Mouse (Mus musculus) midbrain, embryonic 15.5 days (tissue): ENCODE measurements around the gene Mrgprh. TPM values are rescaled to one million over a fixed set of nuclear protein-coding genes. Genes with fewer than 3 reads are reported as not detected.

Source experiments
- ATAC-seq: fragments of 200-750 bp; cut with Nextera tagmentation; replicated peaks from 2 replicates; pipeline ENCODE4 v1.8.0; 2017; ENCODE audit warnings: moderate TSS enrichment
- H3K27ac ChIP-seq: fragments of 300-500 bp; sonication (generic); 2 replicates; pipeline ENCODE4 v1.5.1; 2015; ENCODE audit warnings: mild to moderate bottlenecking, inconsistent platforms
- H3K27me3 ChIP-seq: fragments of 300-500 bp; sonication (generic); replicated peaks from 2 replicates; pipeline ENCODE4 v1.6.1; 2015; ENCODE audit warnings: inconsistent platforms
- H3K36me3 ChIP-seq: fragments of 300-500 bp; sonication (generic); replicated peaks from 2 replicates; pipeline ENCODE4 v1.6.1; 2015; ENCODE audit warnings: inconsistent platforms
- H3K4me1 ChIP-seq: fragments of 300-500 bp; sonication (generic); 2 replicates; pipeline ENCODE4 v1.6.1; 2015; ENCODE audit warnings: inconsistent platforms
- H3K4me2 ChIP-seq: fragments of 300-500 bp; sonication (generic); 2 replicates; pipeline ENCODE4 v1.6.1; 2015; ENCODE audit warnings: inconsistent platforms, mild to moderate bottlenecking, moderate library complexity
- H3K4me3 ChIP-seq: fragments of 300-500 bp; sonication (generic); 2 replicates; pipeline ENCODE4 v1.5.1; 2015; ENCODE audit warnings: mild to moderate bottlenecking, inconsistent platforms
- H3K9ac ChIP-seq: fragments of 300-500 bp; sonication (generic); 2 replicates; pipeline ENCODE4 v1.6.1; 2015; ENCODE audit warnings: mild to moderate bottlenecking, inconsistent platforms
- H3K9me3 ChIP-seq: fragments of 300-500 bp; sonication (generic); 2 replicates; pipeline ENCODE4 v1.6.1; 2016; ENCODE audit warnings: inconsistent platforms
- WGBS: fragments of 180-500 bp; shearing (Covaris S2); methylation state at CpG from one replicate; pipeline ENCODE4 v1.1.7; 2015; ENCODE audit warnings: mixed read lengths; 5-methylcytosine and 5-hydroxymethylcytosine counted together
- polyA plus RNA-seq: library from polyadenylated mRNA; unstranded; fragments of >200 nt; fragmentation: Nextera tagmentation; extraction: Ambion mirVana; gene quantifications from 2 replicates; pipeline ENCODE4 v1.2.1, GENCODE M21; 2015

Gene Mrgprh
- not detected in 2 replicates for polyA plus RNA-seq

DNA sequence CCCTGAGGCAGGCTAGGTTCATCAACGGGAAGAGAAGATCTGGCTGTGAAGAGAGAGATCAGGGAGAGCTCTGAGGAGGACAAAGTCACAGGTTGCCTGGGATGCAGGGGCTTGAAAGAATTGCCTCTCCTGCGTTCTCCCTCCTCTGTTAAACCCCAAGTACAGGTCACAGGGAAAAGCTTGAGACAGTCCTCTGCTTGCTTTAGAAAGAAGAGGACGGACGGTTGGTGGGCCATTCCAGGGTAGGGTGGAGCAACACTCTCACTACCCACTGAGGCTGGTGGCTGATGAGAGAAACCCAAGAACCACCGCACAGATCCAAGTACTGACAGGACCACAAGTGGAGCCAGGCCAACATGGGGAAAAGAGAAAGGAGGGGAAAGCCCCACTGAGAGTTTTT, at the start of gene Mrgprh:
Gene Mrgprh, plus strand, starts transcription at position 301 of the 400 bp plus-strand sequence.
- Histone ChIP-seq H3K4me1 (0 out of 2 replicates have a peak, but pooled peaks cover 4% of the 10 kb centered on the region), H3K36me3 (no peaks in the 10 kb centered on the region), H3K9ac (no peak within 1 kb of the TSS), H3K27me3 (no peaks in the 10 kb centered on the region), H3K27ac (no peak within 1 kb of the TSS), H3K9me3 (no peaks in the 10 kb centered on the region), H3K4me2 (no peak within 1 kb of the TSS), H3K4me3 (no peak within 1 kb of the TSS)
- ATAC-seq: no peak
- 83% methylated on average over 5 of the region's 5 CpGs for WGBS

DNA sequence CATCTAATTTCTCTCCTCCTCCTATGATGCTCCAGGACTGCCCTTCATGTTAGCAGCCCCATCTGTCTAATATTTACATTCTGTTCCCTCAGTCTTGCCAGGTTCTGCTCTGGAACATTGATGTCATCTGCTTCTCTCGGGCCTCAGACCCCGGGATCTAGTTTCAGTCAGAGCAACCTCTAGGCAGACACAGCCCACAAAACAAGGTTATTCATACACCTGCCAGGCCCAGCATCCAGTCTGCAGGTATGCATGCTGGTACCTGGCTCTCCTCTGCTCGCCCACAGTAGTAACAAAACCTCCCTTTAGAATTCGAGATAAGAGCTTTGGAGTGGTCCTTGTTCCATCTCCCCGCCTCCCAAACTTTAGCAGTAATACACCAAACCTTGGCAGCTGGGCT, 45.5 kb upstream of the Mrgprh start:
- ATAC-seq: no peak
- Histone ChIP-seq H3K4me3 (no peak overlapping the region), H3K27ac (no peak overlapping the region), H3K4me1 (no peaks in the 10 kb centered on the region), H3K9ac (no peak overlapping the region), H3K27me3 (no peaks in the 10 kb centered on the region), H3K36me3 (no peaks in the 10 kb centered on the region), H3K9me3 (no peaks in the 10 kb centered on the region), H3K4me2 (no peak overlapping the region)
- WGBS: 79% methylated on average over 5 of the region's 5 CpGs

DNA sequence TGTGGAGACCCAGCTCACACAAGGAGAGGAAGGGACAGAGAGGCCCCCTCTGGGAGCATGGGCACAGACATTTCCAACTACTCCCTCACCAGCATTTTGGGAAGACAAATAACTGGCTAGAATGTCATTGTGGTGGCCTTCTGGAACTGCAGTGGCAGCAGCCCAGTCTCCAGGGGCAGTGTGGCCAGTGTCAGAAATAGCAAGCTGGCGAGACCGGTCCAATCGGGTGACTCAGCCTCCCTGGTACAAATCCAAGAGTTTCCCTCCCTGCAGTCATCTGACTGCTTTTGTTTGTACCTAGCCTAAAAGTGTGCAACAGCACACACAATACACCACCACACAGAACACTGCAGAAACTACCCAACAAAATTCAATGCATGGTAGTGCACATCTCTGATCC, 43.6 kb upstream of the Mrgprh start:
- Histone ChIP-seq H3K4me3 (no peak overlapping the region), H3K27ac (no peak overlapping the region), H3K9me3 (no peaks in the 10 kb centered on the region), H3K27me3 (no peaks in the 10 kb centered on the region), H3K9ac (no peak overlapping the region), H3K4me1 (no peaks in the 10 kb centered on the region), H3K4me2 (no peak overlapping the region), H3K36me3 (no peaks in the 10 kb centered on the region)
- 85% methylated on average over 3 of the region's 3 CpGs for WGBS
- ATAC-seq: no peak

DNA sequence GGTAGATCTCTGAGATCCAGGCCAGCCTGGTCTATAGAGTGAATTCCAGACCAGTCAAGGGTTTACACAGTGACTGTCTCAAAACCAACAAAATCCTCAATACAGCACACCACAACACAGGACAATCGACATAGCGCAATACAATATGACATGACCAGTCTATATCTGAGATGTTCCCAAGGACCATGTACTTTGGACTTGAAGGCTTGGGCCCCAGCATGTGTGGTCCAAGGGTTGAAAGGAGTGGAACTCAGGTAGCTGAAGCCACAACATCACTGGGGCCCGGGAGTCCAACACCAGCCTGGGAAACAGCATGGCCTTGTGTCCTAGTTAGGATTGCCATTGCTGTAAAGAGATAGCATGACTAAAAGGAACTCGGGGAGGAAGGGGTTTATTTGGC, 43.2 kb upstream of the Mrgprh start:
- no peak overlapping the region for H3K4me3 ChIP-seq
- H3K4me2 ChIP-seq: no peak overlapping the region
- H3K4me1 ChIP-seq: no peaks in the 10 kb centered on the region
- no peaks in the 10 kb centered on the region for H3K9me3 ChIP-seq
- no peak overlapping the region for H3K9ac ChIP-seq
- no peak for ATAC-seq
- WGBS: 92% methylated on average over 4 of the region's 4 CpGs
- H3K27ac ChIP-seq: no peak overlapping the region
- H3K27me3 ChIP-seq: no peaks in the 10 kb centered on the region
- H3K36me3 ChIP-seq: no peaks in the 10 kb centered on the region

DNA sequence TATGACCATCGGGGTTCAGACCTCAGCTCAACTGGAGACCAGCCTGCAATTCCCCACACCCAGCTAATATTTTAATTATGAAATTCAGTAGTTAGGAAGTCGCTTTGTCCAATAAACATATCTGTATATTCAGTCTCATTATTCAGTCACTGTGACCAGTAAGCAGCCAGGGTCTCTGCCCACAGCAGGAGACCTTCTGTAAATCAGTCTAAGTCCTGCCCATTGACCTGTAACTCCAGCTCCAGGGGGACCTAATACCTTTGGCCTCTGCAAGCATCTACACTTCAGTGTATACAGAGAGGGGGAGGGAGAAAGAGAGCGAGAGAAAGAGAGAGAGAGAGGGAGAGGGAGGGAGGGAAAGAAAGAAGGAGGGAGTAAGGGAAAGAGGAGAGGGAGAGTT, 41.5 kb upstream of the Mrgprh start:
- 78% methylated on average over 3 of the region's 3 CpGs for WGBS
- Histone ChIP-seq H3K4me3 (no peak overlapping the region), H3K27me3 (no peaks in the 10 kb centered on the region), H3K9me3 (no peaks in the 10 kb centered on the region), H3K4me2 (no peak overlapping the region), H3K9ac (no peak overlapping the region), H3K27ac (no peak overlapping the region), H3K4me1 (no peaks in the 10 kb centered on the region), H3K36me3 (no peaks in the 10 kb centered on the region)
- ATAC-seq: no peak

DNA sequence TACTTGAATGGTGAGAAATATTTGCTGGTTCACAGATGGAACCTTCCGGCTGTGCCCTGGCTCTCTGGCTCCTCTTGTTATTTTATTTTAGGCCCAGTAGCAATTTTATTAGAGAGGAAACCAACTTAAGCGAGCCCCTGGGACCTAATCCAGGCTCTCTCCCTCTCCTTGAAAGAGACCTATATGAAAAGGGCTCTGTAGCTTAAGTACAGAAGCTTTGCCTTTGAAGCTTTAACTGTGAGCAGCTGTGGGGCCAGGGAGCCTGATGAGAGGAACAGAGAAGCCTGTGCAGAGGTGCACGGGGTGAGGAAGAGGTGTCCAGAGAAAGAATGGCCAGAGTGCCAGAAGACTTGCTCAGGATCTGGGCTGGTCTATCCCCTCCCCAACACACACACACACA, 41.0 kb upstream of the Mrgprh start:
- H3K4me2 ChIP-seq: no peak overlapping the region
- no peaks in the 10 kb centered on the region for H3K27me3 ChIP-seq
- no peaks in the 10 kb centered on the region for H3K36me3 ChIP-seq
- no peak overlapping the region for H3K27ac ChIP-seq
- no peak overlapping the region for H3K9ac ChIP-seq
- no peak overlapping the region for H3K4me3 ChIP-seq
- 48% methylated on average over 3 of the region's 3 CpGs for WGBS
- H3K9me3 ChIP-seq: no peaks in the 10 kb centered on the region
- no peak for ATAC-seq
- no peaks in the 10 kb centered on the region for H3K4me1 ChIP-seq

DNA sequence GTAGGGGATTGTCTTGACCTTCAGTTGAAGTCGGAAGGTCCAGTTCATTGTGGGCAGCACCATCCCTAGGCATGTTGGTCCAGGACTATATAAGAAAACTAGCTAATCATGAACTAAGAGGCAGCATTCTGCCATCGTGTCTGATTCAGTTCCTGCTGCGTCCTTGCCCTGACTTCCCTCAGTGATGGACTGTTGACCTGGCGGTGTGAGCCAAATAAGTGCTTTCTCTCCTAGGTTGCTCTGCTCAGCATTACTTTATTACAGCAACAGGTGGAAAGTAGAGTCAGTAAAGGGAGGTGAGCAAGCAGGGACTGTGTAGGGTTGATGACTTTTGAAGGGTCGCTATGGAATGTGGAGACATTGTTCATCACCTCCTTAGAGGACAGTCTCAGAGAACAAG, 40.1 kb upstream of the Mrgprh start:
- H3K4me3 ChIP-seq: no peak overlapping the region
- no peak overlapping the region for H3K4me2 ChIP-seq
- no peaks in the 10 kb centered on the region for H3K4me1 ChIP-seq
- H3K27me3 ChIP-seq: no peaks in the 10 kb centered on the region
- H3K9ac ChIP-seq: no peak overlapping the region
- no peak for ATAC-seq
- no peak overlapping the region for H3K27ac ChIP-seq
- H3K36me3 ChIP-seq: no peaks in the 10 kb centered on the region
- no peaks in the 10 kb centered on the region for H3K9me3 ChIP-seq
- WGBS: 92% methylated on average over 5 of the region's 5 CpGs

DNA sequence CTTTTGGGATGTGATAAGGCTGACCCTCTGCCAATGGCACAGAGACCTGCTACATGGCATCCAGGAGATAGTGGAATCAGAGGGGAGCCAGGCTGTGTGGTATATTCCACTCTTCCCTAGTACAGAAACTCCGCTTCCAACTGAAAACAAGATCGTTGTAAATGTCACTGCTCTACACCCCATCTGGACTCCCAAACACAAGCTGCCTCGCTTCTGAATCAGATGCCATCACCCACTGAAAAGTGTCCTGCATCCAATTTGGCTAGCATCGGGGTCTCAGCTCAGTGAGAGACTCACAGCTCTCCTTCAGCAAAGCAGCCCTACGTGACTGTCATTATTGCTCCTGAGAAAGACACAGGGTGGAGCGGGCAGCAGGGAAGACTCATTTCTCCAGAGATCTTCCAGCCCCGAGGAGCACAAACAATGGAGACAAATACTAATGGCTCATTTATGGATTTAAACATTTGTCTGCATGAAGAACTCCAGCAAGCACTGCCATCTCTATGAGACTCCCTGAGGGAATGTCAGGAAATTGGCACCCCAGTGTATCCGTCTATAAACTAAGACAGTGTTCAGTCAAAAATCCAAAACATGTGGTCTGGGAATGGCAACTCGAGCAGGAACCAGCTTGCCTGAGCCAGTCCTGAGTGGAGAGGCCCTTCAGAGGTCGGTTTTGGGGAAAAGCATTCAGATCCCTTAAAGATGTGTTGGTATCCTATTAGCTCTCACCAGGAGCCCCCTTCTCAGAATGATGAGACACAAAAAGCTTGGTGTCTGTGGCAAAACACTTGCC, 36.2 kb upstream of the Mrgprh start:
- H3K36me3 ChIP-seq: no peaks in the 10 kb centered on the region
- H3K27me3 ChIP-seq: no peaks in the 10 kb centered on the region
- no peak overlapping the region for H3K4me3 ChIP-seq
- WGBS: 69% methylated on average over 10 of the region's 10 CpGs
- no peak for ATAC-seq
- no peaks in the 10 kb centered on the region for H3K4me1 ChIP-seq
- no peak overlapping the region for H3K27ac ChIP-seq
- no peak overlapping the region for H3K9ac ChIP-seq
- H3K9me3 ChIP-seq: no peaks in the 10 kb centered on the region
- no peak overlapping the region for H3K4me2 ChIP-seq

DNA sequence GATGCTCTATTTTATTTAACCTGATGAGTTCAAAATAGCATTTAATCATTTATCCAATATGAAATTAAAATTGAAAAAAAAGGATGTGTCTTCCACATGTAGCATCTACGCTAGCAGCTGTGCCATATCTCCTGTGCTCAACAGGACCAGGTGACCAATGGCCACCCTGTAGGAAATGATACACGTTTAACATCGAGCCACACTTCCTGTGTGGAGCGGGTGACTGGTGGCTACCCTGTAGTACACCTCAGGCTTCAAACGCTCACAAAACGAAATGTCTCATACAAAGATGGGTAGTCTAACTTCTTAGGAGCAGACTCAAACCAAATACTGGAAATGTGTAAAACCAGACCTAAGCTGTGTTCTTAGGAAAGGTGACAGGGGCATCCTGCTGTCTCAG, 32.0 kb upstream of the Mrgprh start:
- WGBS: 88% methylated on average over 6 of the region's 6 CpGs
- Histone ChIP-seq H3K9me3 (no peaks in the 10 kb centered on the region), H3K4me3 (no peak overlapping the region), H3K4me2 (no peak overlapping the region), H3K4me1 (no peaks in the 10 kb centered on the region), H3K27ac (no peak overlapping the region), H3K27me3 (no peaks in the 10 kb centered on the region), H3K9ac (no peak overlapping the region), H3K36me3 (no peaks in the 10 kb centered on the region)
- ATAC-seq: no peak

DNA sequence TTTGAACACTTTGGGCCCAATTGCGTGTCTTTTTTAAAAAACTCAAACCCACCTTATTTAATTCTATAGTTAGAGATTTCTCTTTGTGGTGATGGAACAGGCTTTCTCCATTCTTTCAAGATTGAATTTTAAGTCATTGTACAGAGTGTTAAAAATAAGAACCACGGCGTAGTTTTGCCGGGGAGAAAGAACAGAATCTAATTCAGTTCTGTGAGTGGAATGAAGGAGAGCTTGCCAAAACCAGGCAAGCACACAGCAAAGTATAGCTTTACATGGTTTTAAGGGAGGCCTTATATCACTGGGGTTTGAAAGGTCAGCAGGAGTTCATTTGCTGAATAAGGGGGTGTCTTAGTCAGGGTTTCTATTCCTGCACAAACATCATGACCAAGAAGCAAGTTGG, 31.3 kb upstream of the Mrgprh start:
- 93% methylated on average over 4 of the region's 4 CpGs for WGBS
- H3K4me2 ChIP-seq: no peak overlapping the region
- H3K9me3 ChIP-seq: no peaks in the 10 kb centered on the region
- no peak overlapping the region for H3K27ac ChIP-seq
- H3K36me3 ChIP-seq: no peaks in the 10 kb centered on the region
- no peaks in the 10 kb centered on the region for H3K27me3 ChIP-seq
- no peaks in the 10 kb centered on the region for H3K4me1 ChIP-seq
- H3K9ac ChIP-seq: no peak overlapping the region
- H3K4me3 ChIP-seq: no peak overlapping the region
- ATAC-seq: no peak

DNA sequence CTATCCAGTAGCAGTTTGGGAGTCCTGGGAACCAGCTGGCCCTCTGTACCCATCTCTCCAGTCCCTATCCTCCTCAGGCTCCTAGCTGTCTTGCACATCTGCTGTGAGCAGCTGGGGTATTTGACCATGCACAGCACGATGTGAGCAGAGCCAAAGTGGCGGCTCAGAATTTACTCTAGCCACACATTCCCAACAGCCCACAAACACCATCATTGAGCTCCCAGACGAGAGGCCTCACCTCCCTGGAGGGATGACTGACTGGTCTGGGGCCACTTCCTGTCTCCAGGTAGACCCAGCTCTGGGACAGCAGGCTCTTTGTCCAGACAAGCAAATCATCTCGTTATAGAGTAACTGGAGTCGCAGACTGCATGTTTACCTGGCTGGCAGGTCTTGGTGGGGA, 30.0 kb upstream of the Mrgprh start:
- Histone ChIP-seq H3K36me3 (no peaks in the 10 kb centered on the region), H3K4me1 (no peaks in the 10 kb centered on the region), H3K27me3 (no peaks in the 10 kb centered on the region), H3K4me2 (no peak overlapping the region), H3K27ac (no peak overlapping the region), H3K4me3 (no peak overlapping the region), H3K9ac (no peak overlapping the region), H3K9me3 (no peaks in the 10 kb centered on the region)
- no peak for ATAC-seq
- WGBS: 59% methylated on average over 5 of the region's 5 CpGs

DNA sequence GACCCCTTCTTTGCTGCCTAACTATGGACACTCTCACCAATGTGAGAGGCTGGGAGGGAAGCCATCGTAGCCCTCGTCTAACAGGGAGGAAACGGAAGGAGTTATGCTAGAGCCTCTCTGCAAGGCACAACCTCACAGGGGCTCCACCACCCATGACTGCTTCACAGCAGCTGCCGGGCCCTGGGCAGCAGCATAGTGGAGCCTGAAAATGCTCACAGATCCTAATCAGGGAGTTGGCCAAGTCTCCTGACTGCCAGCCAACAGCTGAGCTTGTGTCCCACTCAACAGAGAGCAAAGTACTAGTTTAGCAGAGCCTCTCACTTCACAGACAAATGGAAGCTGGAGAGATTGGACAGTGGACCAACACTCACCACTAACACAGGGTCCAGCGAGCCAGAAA, 29.4 kb upstream of the Mrgprh start:
- H3K4me2 ChIP-seq: no peak overlapping the region
- no peaks in the 10 kb centered on the region for H3K36me3 ChIP-seq
- no peaks in the 10 kb centered on the region for H3K4me1 ChIP-seq
- no peak for ATAC-seq
- no peaks in the 10 kb centered on the region for H3K9me3 ChIP-seq
- WGBS: 83% methylated on average over 5 of the region's 5 CpGs
- H3K4me3 ChIP-seq: no peak overlapping the region
- no peak overlapping the region for H3K9ac ChIP-seq
- H3K27ac ChIP-seq: no peak overlapping the region
- no peaks in the 10 kb centered on the region for H3K27me3 ChIP-seq

DNA sequence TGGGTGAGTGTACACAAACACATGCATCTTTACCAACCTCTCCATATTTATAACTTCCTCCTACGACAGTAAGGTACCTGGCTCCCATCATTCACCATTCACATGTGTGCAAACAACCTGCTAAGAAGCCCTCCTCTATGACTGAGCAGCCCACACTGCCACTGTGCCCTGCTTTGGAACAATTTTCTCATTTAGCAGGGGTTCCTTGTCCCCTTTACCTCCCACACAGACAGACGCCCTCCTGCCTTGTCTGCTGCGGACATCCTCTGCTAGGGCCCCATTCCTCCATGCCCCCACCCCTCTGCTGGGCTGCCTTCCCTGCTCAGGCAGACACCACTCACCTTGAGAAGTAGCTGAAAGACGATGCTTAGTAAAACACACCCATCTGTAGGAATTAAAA, 28.1 kb upstream of the Mrgprh start:
- H3K9ac ChIP-seq: no peak overlapping the region
- no peak overlapping the region for H3K27ac ChIP-seq
- H3K4me2 ChIP-seq: no peak overlapping the region
- ATAC-seq: no peak
- no peaks in the 10 kb centered on the region for H3K9me3 ChIP-seq
- WGBS: 68% methylated on average over 4 of the region's 4 CpGs
- H3K4me3 ChIP-seq: no peak overlapping the region
- no peaks in the 10 kb centered on the region for H3K27me3 ChIP-seq
- H3K4me1 ChIP-seq: no peaks in the 10 kb centered on the region
- no peaks in the 10 kb centered on the region for H3K36me3 ChIP-seq
